Mouse (Mus musculus) forebrain, embryonic 14.5 days (tissue): ENCODE data around the gene Igsf6. TPM values are rescaled to one million over a fixed set of nuclear protein-coding genes. Genes with fewer than 3 reads are reported as not detected.

ENCODE experiments used
- ATAC-seq: fragments of 200-750 bp; cut with Nextera tagmentation; 2 replicates; pipeline ENCODE4 v1.8.0; 2017; ENCODE audit warnings: mild to moderate bottlenecking, moderate library complexity
- DNase-seq: peaks from one replicate; pipeline ENCODE4 v3.0.0-alpha.2; 2015; ENCODE audit warnings: low spot score
- H3K27ac ChIP-seq: fragments of 300-500 bp; sonication (generic); 2 replicates; pipeline ENCODE4 v1.5.1; 2014; ENCODE audit warnings: low read depth, mild to moderate bottlenecking, control low read depth, low read length, moderate library complexity
- H3K27me3 ChIP-seq: fragments of 300-500 bp; sonication (generic); replicated peaks from 2 replicates; pipeline ENCODE4 v1.6.1; 2014; ENCODE audit warnings: low read length, control low read depth, mixed read lengths; ENCODE audit not compliant: control insufficient read depth, insufficient read depth
- H3K36me3 ChIP-seq: fragments of 300-500 bp; sonication (generic); 2 replicates; pipeline ENCODE4 v1.6.1; 2014; ENCODE audit warnings: low read length, control low read depth; ENCODE audit not compliant: control insufficient read depth, insufficient read depth
- H3K4me1 ChIP-seq: fragments of 300-500 bp; sonication (generic); 2 replicates; pipeline ENCODE4 v1.6.1; 2014; ENCODE audit warnings: antibody characterized with exemption, low read length, control low read depth; ENCODE audit not compliant: control insufficient read depth, insufficient read depth
- H3K4me2 ChIP-seq: fragments of 300-500 bp; sonication (generic); 2 replicates; pipeline ENCODE4 v1.6.1; 2014; ENCODE audit warnings: mild to moderate bottlenecking, control low read depth, low read length
- H3K4me3 ChIP-seq: fragments of 300-500 bp; sonication (generic); 2 replicates; pipeline ENCODE4 v1.5.1; 2014; ENCODE audit warnings: low read depth, low read length, control low read depth
- H3K9ac ChIP-seq: fragments of 300-500 bp; sonication (generic); 2 replicates; pipeline ENCODE4 v1.6.1; 2014; ENCODE audit warnings: mild to moderate bottlenecking, low read length, control low read depth, moderate library complexity
- H3K9me3 ChIP-seq: fragments of 300-500 bp; sonication (generic); replicated peaks from 2 replicates; pipeline ENCODE4 v1.6.1; 2016; ENCODE audit warnings: low read length, control low read depth, mixed read lengths; ENCODE audit not compliant: control insufficient read depth
- WGBS: fragments of 180-500 bp; shearing (Covaris S2); extraction: QIAGEN DNeasy Blood & Tissue Kit; methylation state at CpG from one replicate; pipeline ENCODE4 v1.1.7; 2014; 5-methylcytosine and 5-hydroxymethylcytosine counted together
- polyA plus RNA-seq: library from polyadenylated mRNA; unstranded; fragments of >200 nt; fragmentation: Nextera tagmentation; extraction: Ambion mirVana; gene quantifications from 2 replicates; pipeline ENCODE4 v1.2.1, GENCODE M21; 2014

Igsf6 gene
- polyA plus RNA-seq, 1 experiment from 2014 or later: 0.61 TPM

DNA sequence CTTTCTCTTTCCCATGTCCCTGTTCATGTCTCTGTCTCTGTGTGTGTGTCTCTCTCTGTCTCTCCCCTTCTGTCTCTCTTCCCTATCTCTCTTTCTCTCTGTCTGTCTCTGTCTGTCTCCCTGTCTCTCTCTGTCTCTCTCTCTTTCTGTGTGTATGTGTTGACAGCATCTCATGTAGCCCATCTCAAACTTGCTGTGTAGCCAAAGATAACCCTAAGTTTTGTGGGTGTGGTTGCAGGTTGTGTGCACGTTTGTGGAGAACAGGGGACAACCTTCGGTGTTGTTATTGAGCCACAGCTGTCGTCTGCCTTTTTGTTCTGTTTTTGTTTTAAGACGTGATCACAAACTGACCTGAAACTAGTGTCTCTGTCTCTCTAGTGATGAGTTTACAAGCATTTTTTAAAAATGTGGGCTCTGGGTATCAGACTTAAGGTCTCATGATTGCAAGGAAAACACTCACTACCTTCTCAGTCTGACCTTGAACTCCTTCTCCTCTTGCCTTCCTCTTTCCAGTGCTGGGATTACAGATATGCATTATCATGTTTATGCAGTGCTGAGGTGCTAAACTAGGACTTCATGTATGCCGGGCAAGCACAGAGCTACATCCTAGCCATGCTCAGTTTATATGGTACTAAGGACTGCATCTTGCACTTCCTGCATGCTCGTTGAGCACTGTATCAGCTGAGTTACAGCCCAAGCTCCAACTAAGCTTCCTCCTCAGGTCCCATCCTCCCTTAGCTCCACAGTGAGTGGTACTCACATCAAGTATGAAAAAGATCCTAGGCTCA is 49.0 kb downstream of the Igsf6 start:
- H3K4me2 ChIP-seq: no peak overlapping the region
- no peaks in the 10 kb centered on the region for H3K4me1 ChIP-seq
- no peaks in the 10 kb centered on the region for H3K9me3 ChIP-seq
- DNase-seq (no peak), ATAC-seq (no peak)
- WGBS: 77% methylated on average over 6 of the region's 6 CpGs
- H3K36me3 ChIP-seq: no peaks in the 10 kb centered on the region
- H3K27me3 ChIP-seq: no peaks in the 10 kb centered on the region; the same call in 1 of the 2 replicates
- no peak overlapping the region for H3K4me3 ChIP-seq
- no peak overlapping the region for H3K9ac ChIP-seq
- H3K27ac ChIP-seq: no peak overlapping the region

DNA sequence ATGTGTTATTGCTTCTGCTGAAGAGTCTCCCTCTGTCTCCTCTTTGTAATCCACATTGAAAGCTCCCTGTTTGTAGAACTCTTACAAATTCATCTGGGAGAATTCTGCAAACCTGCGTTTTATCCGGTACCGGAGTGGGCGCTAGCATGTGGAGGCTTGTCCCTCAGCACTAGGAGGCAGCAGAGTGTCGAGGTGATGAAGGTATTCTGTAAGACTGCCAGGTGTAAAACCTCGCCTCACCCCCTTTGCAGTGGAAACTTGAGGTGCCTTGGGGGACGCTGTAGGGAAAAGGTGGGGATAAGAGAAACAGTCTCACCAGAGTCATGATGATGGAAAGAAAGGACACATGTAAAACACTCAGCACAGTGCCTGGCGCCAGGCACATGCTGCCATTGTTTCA is 54.1 kb downstream of the Igsf6 start:
- H3K4me3 ChIP-seq: no peak overlapping the region
- no peak overlapping the region for H3K27ac ChIP-seq
- H3K9me3 ChIP-seq: no peaks in the 10 kb centered on the region
- ATAC-seq (no peak), DNase-seq (no peak)
- no peaks in the 10 kb centered on the region for H3K27me3 ChIP-seq
- H3K4me1 ChIP-seq: no peaks in the 10 kb centered on the region
- H3K9ac ChIP-seq: no peak overlapping the region
- WGBS: 39% methylated on average over 8 of the region's 8 CpGs
- no peaks in the 10 kb centered on the region for H3K36me3 ChIP-seq
- no peak overlapping the region for H3K4me2 ChIP-seq

DNA sequence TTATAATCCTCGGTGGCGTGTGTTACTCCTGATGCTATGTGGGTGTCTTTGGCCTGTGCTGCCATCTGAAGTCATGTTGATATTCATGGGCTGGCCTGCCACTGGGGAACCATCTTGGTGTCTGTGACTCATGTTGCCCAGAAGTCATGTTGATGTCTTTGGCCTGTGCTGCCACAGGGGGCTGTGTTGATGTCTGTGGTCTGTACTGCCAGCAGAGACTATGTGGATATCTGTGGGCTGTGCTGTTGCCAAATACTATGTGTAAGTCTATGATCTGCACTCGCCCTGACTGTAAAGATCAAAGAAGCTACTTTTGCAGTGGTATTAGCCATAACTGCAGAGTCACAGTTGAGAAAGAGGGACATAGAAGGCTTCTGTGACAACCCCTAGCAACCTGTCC is 55.6 kb downstream of the Igsf6 start:
- Histone ChIP-seq H3K27me3 (no peaks in the 10 kb centered on the region), H3K36me3 (no peaks in the 10 kb centered on the region), H3K9me3 (no peaks in the 10 kb centered on the region), H3K4me3 (no peak overlapping the region), H3K4me1 (no peaks in the 10 kb centered on the region), H3K27ac (no peak overlapping the region), H3K4me2 (no peak overlapping the region), H3K9ac (no peak overlapping the region)
- DNase-seq (no peak), ATAC-seq (no peak)
- 85% methylated on average over 3 of the region's 3 CpGs for WGBS

DNA sequence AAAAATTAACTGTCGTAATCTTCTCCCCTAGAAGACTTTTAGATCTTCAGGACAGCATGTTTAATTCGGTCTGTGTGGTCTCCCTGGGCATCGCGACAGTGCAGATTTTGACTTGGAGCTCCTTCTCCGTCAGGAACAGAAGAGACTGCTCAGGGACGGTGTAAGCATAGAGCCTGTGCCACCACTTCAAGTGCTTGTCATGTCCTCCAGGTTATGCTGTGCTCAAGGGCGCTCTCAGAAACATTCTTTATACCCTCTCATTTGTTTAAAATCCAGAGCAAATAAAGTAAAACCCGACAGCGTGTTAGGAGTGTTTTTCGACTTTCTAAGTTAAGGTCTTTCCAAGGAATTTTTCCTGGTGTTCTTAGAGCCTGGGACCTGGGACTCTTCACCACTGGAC is 59.9 kb downstream of the Igsf6 start:
- 92% methylated on average over 10 of the region's 10 CpGs for WGBS
- Histone ChIP-seq H3K27ac (no peak overlapping the region), H3K4me2 (no peak overlapping the region), H3K27me3 (no peaks in the 10 kb centered on the region), H3K4me3 (no peak overlapping the region), H3K9me3 (no peaks in the 10 kb centered on the region), H3K36me3 (no peaks in the 10 kb centered on the region), H3K9ac (no peak overlapping the region), H3K4me1 (no peaks in the 10 kb centered on the region; the same call in 1 of the 2 replicates)
- DNase-seq (no peak), ATAC-seq (no peak)

Other genes with a start within 250 kb of the Igsf6 start
- gene Eef2k, start 231.7 kb downstream of the Igsf6 start, polyA plus RNA-seq: 9.1 and 11.3 TPM in 2 replicates
- 22.7 and 23.2 TPM in 2 replicates for gene Polr3e, start 156.8 kb downstream of the Igsf6 start, polyA plus RNA-seq
- gene Cdr2, start 92.3 kb downstream of the Igsf6 start, polyA plus RNA-seq: 11.3 and 11.9 TPM in 2 replicates
- 0.10 and 0.57 TPM in 2 replicates for gene Mfsd13b, start 92.1 kb downstream of the Igsf6 start, polyA plus RNA-seq
- 235 and 236 TPM in 2 replicates for gene Mettl9, start 40.1 kb downstream of the Igsf6 start, polyA plus RNA-seq
- 0.06 and 0.07 TPM in 2 replicates for gene Otoa, start 7.1 kb upstream of the Igsf6 start, polyA plus RNA-seq